Mouse (Mus musculus) cortical plate, adult 2 months (tissue): ENCODE results near the gene Tbxas1.

ENCODE experiments used
- CTCF ChIP-seq: fragments of 200-500 bp; IDR thresholded peaks from 2 replicates; pipeline ENCODE4 v1.5.1; 2011; ENCODE audit warnings: mild to moderate bottlenecking, control low read depth, low read length; ENCODE audit not compliant: insufficient read depth; ENCODE audit errors: extremely low read depth
- POLR2A ChIP-seq: fragments of 200-500 bp; IDR thresholded peaks from 2 replicates; pipeline ENCODE4 v1.6.1; 2011; ENCODE audit warnings: mild to moderate bottlenecking, low read length, control low read depth; ENCODE audit not compliant: insufficient read depth; ENCODE audit errors: extremely low read depth

DNA sequence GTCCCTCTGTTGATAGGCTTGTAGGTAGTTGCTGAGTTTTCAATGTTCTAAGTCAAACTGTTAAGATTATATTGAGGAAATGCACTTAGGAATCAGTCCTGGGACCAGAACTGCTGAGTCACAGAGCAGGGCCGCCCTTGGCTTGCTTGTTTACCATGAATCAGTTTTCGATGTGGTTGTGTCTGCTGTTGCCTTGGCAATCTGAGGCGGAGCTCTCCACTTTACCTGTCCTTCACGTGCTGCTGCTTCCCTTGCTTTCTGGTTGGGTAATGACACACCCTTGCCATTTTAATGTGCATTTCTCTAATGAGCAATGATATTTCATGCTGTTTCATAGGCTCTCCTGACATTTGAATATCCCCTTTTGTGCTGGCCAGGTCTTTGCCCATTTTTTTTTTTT lies 116.8 kb downstream of the Tbxas1 start:
- TF ChIP-seq POLR2A (no peak), CTCF (no peak)
